Comparison of ENCODE assay signal across 8 mouse cellular contexts in genomic region chr4:126181170-126181957, GRCm38 (mm10). TPM values are rescaled to one million over a fixed set of nuclear protein-coding genes. Genes with fewer than 3 reads are reported as not detected.
DNase-seq lines count a peak whose midpoint lies in the region; ATAC-seq and TF ChIP-seq lines count a peak whose summit lies in the region.

No protein-coding gene starts in this region.

- H3K27ac ChIP-seq in forebrain, embryonic 12.5 days: no peak overlapping the region
- no peak overlapping the region for H3K27ac ChIP-seq in forebrain, embryonic 13.5 days
- peak overlapping the region; percentile 1; the same call in 1 of the 2 replicates for H3K27ac ChIP-seq in embryonic fibroblast, embryonic 13.5 days (ENCODE audit: insufficient read depth, low read length)
- H3K27ac ChIP-seq in kidney, postnatal 0 days: no peak overlapping the region

- H3K27me3 ChIP-seq in forebrain, embryonic 12.5 days: no peaks in the 10 kb centered on the region
- H3K27me3 ChIP-seq in forebrain, embryonic 13.5 days: no peaks in the 10 kb centered on the region
- H3K27me3 ChIP-seq in kidney, postnatal 0 days (ENCODE audit: insufficient read depth, low read length): no peaks in the 10 kb centered on the region

- H3K9me3 ChIP-seq in forebrain, embryonic 12.5 days: no peaks in the 10 kb centered on the region
- H3K9me3 ChIP-seq in forebrain, embryonic 13.5 days (replicated peaks): no peaks in the 10 kb centered on the region
- H3K9me3 ChIP-seq in kidney, postnatal 0 days (replicated peaks; ENCODE audit: low read length): no peaks in the 10 kb centered on the region

- H3K4me1 ChIP-seq in forebrain, embryonic 12.5 days: no peaks in the 10 kb centered on the region
- no peaks in the 10 kb centered on the region for H3K4me1 ChIP-seq in forebrain, embryonic 13.5 days
- H3K4me1 ChIP-seq in embryonic fibroblast, embryonic 13.5 days (ENCODE audit: control insufficient read depth, insufficient read depth, low read length): no peaks in the 10 kb centered on the region
- H3K4me1 ChIP-seq in kidney, postnatal 0 days (replicated peaks; ENCODE audit: insufficient read depth, low read length): no peaks in the 10 kb centered on the region

- H3K9ac ChIP-seq in forebrain, embryonic 12.5 days: no peak overlapping the region
- no peak overlapping the region for H3K9ac ChIP-seq in forebrain, embryonic 13.5 days
- no peak overlapping the region for H3K9ac ChIP-seq in kidney, postnatal 0 days (ENCODE audit: low read depth, low read length)

- whole genome bisulfite sequencing in forebrain, embryonic 12.5 days: 66% methylated on average over 7 of the region's 7 CpGs
- WGBS in forebrain, embryonic 13.5 days: 66% methylated on average over 7 of the region's 7 CpGs
- WGBS in kidney, postnatal 0 days: 45% methylated on average over 7 of the region's 7 CpGs

- peak; percentile 57; the same call in 1 of the 2 replicates for ATAC-seq in forebrain, embryonic 12.5 days (ENCODE audit: low FRiP score)
- no peak for ATAC-seq in forebrain, embryonic 13.5 days
- ATAC-seq in kidney, postnatal 0 days (replicated peaks; ENCODE audit: low FRiP score, low read depth): no peak

- H3K36me3 ChIP-seq in forebrain, embryonic 12.5 days (replicated peaks): peaks cover 58% of the 10 kb centered on the region
- H3K36me3 ChIP-seq in forebrain, embryonic 13.5 days (ENCODE audit: poor library complexity, severe bottlenecking): peaks cover 65% of the 10 kb centered on the region
- peaks cover 34% of the 10 kb centered on the region for H3K36me3 ChIP-seq in kidney, postnatal 0 days (ENCODE audit: insufficient read depth, low read length)

- no peak overlapping the region for H3K4me2 ChIP-seq in forebrain, embryonic 12.5 days
- H3K4me2 ChIP-seq in forebrain, embryonic 13.5 days: no peak overlapping the region
- H3K4me2 ChIP-seq in kidney, postnatal 0 days (ENCODE audit: low read length): no peak overlapping the region

- DNase-seq in urinary bladder, postnatal 36 days (ENCODE audit: low spot score in 2 of 2): peak; percentile 25 to 48
- DNase-seq in urinary bladder, adult 2 months (ENCODE audit: low spot score): no peak
- peak; percentile 85 for DNase-seq in kidney, postnatal 0 days (ENCODE audit: low spot score)
- DNase-seq in lung, postnatal 14 days: peak; percentile 62
- peak; percentile 29 for DNase-seq in telencephalon, adult 2 months (ENCODE audit: low read depth, low spot score)

- TF ChIP-seq CTCF in embryonic fibroblast, embryonic 13.5 days (IDR thresholded peaks at IDR 0.05; ENCODE audit: borderline replicate concordance, insufficient read depth, low read length): peak; percentile 84; the same call in 1 of the 2 replicates
- peak; percentile 87 for TF ChIP-seq CTCF in kidney, postnatal 0 days (IDR thresholded peaks at IDR 0.05; ENCODE audit: low read depth)

- H3K4me3 ChIP-seq in forebrain, embryonic 12.5 days (replicated peaks): no peak overlapping the region
- no peak overlapping the region for H3K4me3 ChIP-seq in forebrain, embryonic 13.5 days
- H3K4me3 ChIP-seq in embryonic fibroblast, embryonic 13.5 days (ENCODE audit: insufficient read depth, low read length): no peak overlapping the region
- no peak overlapping the region for H3K4me3 ChIP-seq in kidney, postnatal 0 days (replicated peaks; ENCODE audit: low read depth, low read length)

- no peak for TF ChIP-seq POLR2A in embryonic fibroblast, embryonic 13.5 days (IDR thresholded peaks at IDR 0.05; ENCODE audit: low read depth, low read length)

RNA-seq across cellular contexts. Expression of gene Sh3d21, which starts 18.1 kb away (rescaled TPM):
- 0.96 and 1.5 TPM in 2 replicates for polyA plus RNA-seq in forebrain, embryonic 12.5 days (2016; fragmentation: Nextera tagmentation; extraction: Ambion mirVana)
- polyA plus RNA-seq in forebrain, embryonic 13.5 days (2015; fragmentation: Nextera tagmentation; extraction: Ambion mirVana): 0.39 and 0.41 TPM in 2 replicates
- 10.1 and 11.8 TPM in 2 replicates for polyA plus RNA-seq in urinary bladder, adult 2 months (2012; rRNA removed)
- polyA plus RNA-seq in embryonic fibroblast, embryonic 13.5 days (2011; ENCODE audit: insufficient read length, low read depth, missing spikeins): 2.5 and 3.8 TPM in 2 replicates
- 9.2 and 9.7 TPM in 2 replicates for polyA plus RNA-seq in kidney, postnatal 0 days (2015; fragmentation: Nextera tagmentation; extraction: Ambion mirVana)

RNA-seq across cellular contexts. Expression of gene Thrap3, which starts 21.2 kb away (rescaled TPM):
- polyA plus RNA-seq in forebrain, embryonic 12.5 days (2016; fragmentation: Nextera tagmentation; extraction: Ambion mirVana): 284 and 305 TPM in 2 replicates
- polyA plus RNA-seq in forebrain, embryonic 13.5 days (2015; fragmentation: Nextera tagmentation; extraction: Ambion mirVana): 194 and 202 TPM in 2 replicates
- polyA plus RNA-seq in urinary bladder, adult 2 months (2012; rRNA removed): 111 and 130 TPM in 2 replicates
- 311 and 382 TPM in 2 replicates for polyA plus RNA-seq in embryonic fibroblast, embryonic 13.5 days (2011; ENCODE audit: insufficient read length, low read depth, missing spikeins)
- 136 and 156 TPM in 2 replicates for polyA plus RNA-seq in kidney, postnatal 0 days (2015; fragmentation: Nextera tagmentation; extraction: Ambion mirVana)

RNA-seq across cellular contexts. Expression of gene Eva1b, which starts 33.8 kb away (rescaled TPM):
- polyA plus RNA-seq in forebrain, embryonic 12.5 days (2016; fragmentation: Nextera tagmentation; extraction: Ambion mirVana): 13.1 and 15.9 TPM in 2 replicates
- polyA plus RNA-seq in forebrain, embryonic 13.5 days (2015; fragmentation: Nextera tagmentation; extraction: Ambion mirVana): 7.9 and 8.1 TPM in 2 replicates
- 64.1 and 68.0 TPM in 2 replicates for polyA plus RNA-seq in urinary bladder, adult 2 months (2012; rRNA removed)
- 41.0 and 53.7 TPM in 2 replicates for polyA plus RNA-seq in embryonic fibroblast, embryonic 13.5 days (2011; ENCODE audit: insufficient read length, low read depth, missing spikeins)
- polyA plus RNA-seq in kidney, postnatal 0 days (2015; fragmentation: Nextera tagmentation; extraction: Ambion mirVana): 130 and 149 TPM in 2 replicates
